Mouse (Mus musculus) olfactory bulb, adult 2 months (tissue): ENCODE measurements around the gene Galnt12.

Source experiments
- CTCF ChIP-seq: fragments of 200-500 bp; IDR thresholded peaks from 2 replicates; pipeline ENCODE4 v1.5.1; 2012; ENCODE audit warnings: low read depth, mild to moderate bottlenecking, low read length, moderate library complexity; ENCODE audit not compliant: insufficient read depth
- POLR2A ChIP-seq: fragments of 200-500 bp; IDR thresholded peaks from 2 replicates; pipeline ENCODE4 v1.6.1; 2012; ENCODE audit warnings: mild to moderate bottlenecking, low read depth, low read length, moderate library complexity; ENCODE audit not compliant: insufficient read depth

DNA sequence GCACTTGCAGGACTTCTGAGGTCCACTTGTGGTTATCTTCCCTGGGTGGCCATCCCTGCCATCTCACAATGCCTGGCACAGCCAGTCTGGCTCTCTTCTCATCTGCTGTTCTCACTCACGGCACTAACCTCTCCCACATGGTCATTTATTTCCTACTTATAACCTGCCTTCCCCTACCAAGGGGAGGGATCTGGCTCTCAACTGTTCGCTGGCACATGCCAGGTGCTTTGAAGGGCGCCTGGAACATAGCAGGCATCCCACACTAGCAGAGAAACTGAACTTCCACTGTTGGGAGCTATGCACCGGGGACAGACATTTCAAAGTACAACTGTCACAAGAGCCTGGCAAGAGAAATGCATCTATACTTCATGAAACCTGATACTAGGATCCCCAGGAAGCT lies 43.9 kb upstream of the Galnt12 start:
- no peak for TF ChIP-seq CTCF
- TF ChIP-seq POLR2A = no peak
